ENCODE assay signal across 17 mouse cellular contexts in the genomic region with DNA sequence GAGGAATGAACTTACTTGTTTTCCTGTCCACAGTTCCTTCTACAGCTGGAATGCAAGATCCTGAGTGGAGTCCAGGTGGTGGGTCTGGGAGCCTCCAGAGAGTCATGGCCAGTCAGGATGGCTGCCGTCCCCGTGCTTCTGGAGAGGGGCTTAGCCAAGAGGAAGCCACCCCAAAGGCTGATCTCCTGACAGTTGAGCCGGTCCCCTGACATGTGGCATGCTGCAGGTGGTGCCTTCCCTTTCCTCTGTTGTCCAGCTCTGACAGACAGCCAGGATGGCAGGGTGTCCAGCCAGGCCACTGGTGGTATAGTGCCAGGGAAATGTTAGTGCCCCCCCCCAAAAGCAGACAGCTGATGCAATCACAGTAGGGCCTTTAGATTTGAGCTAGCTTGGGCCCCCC. TPM values are rescaled to one million over a fixed set of nuclear protein-coding genes. Genes with fewer than 3 reads are reported as not detected.
"Had no signal": no experiment of that assay in that cellular context is flagged by ENCODE, and none has a peak within 500 bp of the region (broad histone marks: within the 10 kb centered on the region; RNA-seq: fewer than 3 reads in every experiment).

No protein-coding gene starts in this region.

- H3K27me3 ChIP-seq: neural tube, embryonic 13.5 days; neural tube, embryonic 15.5 days had no signal

- H3K9ac ChIP-seq: neural tube, embryonic 13.5 days; neural tube, embryonic 15.5 days; stomach, embryonic 15.5 days had no signal

- DNase-seq: retina, postnatal 1 day; right cerebral cortex, adult 18-20 months; right cerebral cortex, postnatal 14 days; right cerebral cortex, postnatal 25 days; right cerebral cortex, postnatal 4 days; spleen, adult 18-20 months; thymus, adult 18-20 months; thymus, adult 2 months; thymus, postnatal 14 days; thymus, postnatal 25 days; thymus, postnatal 36 days; thymus, postnatal 4 days had no signal

- H3K36me3 ChIP-seq: neural tube, embryonic 13.5 days; neural tube, embryonic 15.5 days; stomach, embryonic 15.5 days had no signal

- H3K27ac ChIP-seq: neural tube, embryonic 13.5 days; neural tube, embryonic 15.5 days; stomach, embryonic 15.5 days; stomach, postnatal 0 days had no signal

- H3K4me3 ChIP-seq: neural tube, embryonic 13.5 days; neural tube, embryonic 15.5 days; stomach, embryonic 15.5 days had no signal

- H3K4me1 ChIP-seq: neural tube, embryonic 13.5 days; stomach, embryonic 15.5 days had no signal

RNA-seq across cellular contexts. Expression of a gene that starts 16.9 kb away (rescaled TPM):
- total RNA-seq: neutrophil, adult 5-6 weeks had no signal
